Mouse (Mus musculus): ENCODE measurements at regions not wholly inside any gene's neighbourhood (a gene's known extent, or its start where the extent isn't known, plus 50 kb on each side); places are given as distances from the start of the nearest gene placed in this dataset.

GRCm38 (mm10) chr14:105783428-105783827 lies 113.2 kb downstream of the Spry2 start:
- ATAC-seq (ENCODE audit: low TSS enrichment), result peak; percentile 77

- ATAC-seq (ENCODE audit: low TSS enrichment), result peak; percentile 43
These were observed 116.9 kb downstream of the Spry2 start for GRCm38 (mm10) chr14:105779760-105780159.

DNA sequence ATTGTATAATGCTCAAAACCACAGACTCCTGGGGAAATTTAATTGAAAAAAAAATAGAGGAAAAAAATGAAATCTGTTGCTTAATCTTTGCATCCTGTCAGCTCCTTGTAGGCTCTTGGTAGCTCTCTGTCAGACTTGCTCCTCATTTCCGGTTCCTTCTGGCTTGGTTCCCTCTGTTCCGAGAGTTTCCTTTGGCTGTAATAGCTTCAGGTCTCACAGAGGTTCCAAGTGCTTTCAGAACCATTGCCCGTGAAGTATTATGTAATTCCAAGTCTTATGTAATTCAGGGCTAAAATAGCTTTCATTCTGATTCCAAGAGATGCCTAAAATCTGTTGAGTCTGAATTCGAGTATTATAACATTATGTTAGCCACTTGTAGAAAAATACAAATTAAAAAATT lies 117.3 kb downstream of the Spry2 start:
- peak; percentile 91 for ATAC-seq (ENCODE audit: low TSS enrichment)

DNA sequence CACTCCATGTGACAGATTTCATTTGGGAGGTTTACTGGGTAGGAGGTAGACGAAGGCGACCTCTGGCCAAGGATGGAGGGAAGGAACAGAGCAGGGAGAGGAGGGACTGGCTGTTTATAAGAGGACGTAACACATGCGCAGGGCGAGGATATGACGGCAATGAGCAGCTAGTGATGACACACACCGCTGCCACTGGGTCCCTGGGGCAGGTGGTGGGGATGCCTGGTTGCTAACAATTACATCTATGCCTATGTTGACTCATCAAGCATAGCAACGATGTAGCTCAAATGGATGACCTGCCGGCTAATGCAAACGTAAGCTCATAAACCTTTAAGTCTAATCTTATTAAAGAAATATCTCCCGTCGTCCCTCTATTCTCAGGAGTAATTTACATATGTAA lies 122.9 kb downstream of the Spry2 start:
- no peak for ATAC-seq (ENCODE audit: low TSS enrichment)

GRCm38 (mm10) chr14:105767100-105767499 lies 129.5 kb downstream of the Spry2 start:
- no peak for ATAC-seq (ENCODE audit: low TSS enrichment)

DNA sequence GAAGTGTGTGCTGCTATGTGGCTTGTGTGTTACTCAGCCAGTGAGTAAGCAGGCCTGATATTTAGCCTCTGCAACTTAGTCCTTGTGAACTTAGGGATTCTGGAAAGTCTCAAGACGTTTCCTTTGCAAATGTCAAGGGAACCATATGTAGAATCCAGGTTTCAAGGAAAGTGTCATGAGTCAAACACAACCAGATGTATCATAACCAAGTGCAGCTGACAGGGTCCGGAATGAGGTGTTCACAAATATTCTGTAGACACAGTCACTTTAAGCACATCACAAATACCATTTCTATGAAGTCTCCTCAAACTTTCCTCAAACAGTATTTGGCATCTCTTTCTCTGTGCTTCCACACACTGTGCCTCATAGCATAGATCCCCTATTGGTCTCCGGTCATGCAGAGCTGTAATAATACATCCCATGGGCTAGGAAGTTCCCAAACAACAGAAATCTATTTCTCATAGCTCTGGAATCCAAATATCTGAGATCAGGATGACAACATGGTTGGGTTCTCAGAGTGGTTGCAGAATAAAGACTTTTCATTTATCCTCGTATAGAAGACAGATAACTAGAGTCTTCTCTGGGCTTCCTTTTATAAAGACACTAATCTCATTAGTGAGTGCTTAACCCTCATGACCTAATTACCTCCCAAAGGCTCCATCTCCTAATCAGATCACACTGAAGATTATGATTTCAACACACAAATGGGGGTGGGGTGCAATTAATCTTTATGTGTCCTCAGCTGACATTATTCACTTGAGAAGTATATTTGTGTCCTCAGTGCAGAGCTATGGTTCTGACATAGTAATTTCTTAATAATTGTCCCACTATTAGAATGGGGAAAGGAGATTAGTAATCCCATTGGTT lies 143.9 kb downstream of the Spry2 start:
- no peak for ATAC-seq (ENCODE audit: low TSS enrichment)

- ATAC-seq (ENCODE audit: low TSS enrichment), result no peak
These were observed 144.9 kb downstream of the Spry2 start for GRCm38 (mm10) chr14:105751762-105752161.

- ATAC-seq (ENCODE audit: low TSS enrichment), result no peak
These were observed 152.0 kb downstream of the Spry2 start for GRCm38 (mm10) chr14:105744578-105744977.

DNA sequence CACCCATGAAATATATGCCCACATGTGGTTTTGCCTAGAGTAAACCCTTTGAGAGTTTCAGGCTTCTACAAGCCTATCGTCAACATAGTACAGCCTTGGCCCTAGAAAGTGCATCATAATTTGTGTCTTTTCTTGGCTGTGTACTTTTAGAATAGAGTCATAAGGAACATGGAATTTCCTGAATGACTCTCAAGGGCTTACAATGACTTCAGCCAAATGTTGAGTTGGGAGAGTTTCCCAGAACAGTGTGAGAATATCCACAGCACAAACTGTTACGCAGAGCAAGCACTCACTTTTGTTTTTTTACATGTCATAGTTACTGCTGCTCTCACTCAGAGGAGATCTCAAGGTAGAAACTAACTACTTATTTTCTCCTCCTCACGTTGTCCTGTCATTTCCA lies 152.5 kb downstream of the Spry2 start:
- ATAC-seq (ENCODE audit: low TSS enrichment), result peak; percentile 91

DNA sequence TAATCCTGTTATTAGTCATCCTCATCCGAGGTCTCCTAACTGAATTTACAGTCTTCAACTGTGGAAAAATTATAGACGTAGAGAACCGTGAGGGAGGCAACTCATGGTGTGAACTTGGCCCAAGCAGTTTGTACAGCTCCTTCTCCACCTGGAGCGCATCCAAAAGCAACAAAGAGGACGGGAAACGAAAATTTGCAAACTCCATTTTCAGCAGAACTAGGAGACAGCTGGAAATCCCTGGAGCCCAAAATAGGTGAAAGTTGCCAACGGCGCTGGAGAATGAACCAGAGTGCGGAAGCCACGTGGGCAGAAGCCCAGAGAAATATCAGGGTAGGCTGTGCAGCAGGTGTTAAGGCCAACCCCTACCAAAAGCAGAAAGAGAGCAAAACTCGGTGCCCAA lies 155.7 kb downstream of the Spry2 start:
- peak; percentile 50 for ATAC-seq (ENCODE audit: low TSS enrichment)

DNA sequence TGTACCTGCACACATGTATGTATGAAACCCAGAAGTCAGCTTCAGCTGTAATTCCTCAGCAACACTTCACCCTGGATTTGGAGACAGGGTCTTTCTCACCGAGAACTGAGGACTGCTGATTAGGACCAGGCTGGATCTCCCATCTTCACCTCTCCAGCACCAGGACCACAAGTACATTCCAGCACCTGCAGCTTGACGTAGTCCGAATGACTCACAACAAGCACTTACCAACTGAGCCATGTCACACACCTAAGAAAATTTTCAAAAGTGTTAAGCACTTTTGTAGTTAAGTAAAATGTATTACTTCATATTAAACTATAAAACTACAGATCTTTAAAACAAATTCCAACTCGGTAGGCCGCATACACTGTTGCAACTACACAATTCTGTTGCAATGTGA lies 158.1 kb downstream of the Spry2 start:
- ATAC-seq (ENCODE audit: low TSS enrichment), result no peak

GRCm38 (mm10) chr14:105736352-105736751 lies 160.3 kb downstream of the Spry2 start:
- ATAC-seq (ENCODE audit: low TSS enrichment), result no peak

GRCm38 (mm10) chr14:105734291-105734690 lies 162.3 kb downstream of the Spry2 start:
- no peak for ATAC-seq (ENCODE audit: low TSS enrichment)

- peak; percentile 44 for ATAC-seq (ENCODE audit: low TSS enrichment)
These were observed 163.4 kb downstream of the Spry2 start for GRCm38 (mm10) chr14:105733013-105733728.

GRCm38 (mm10) chr14:105732221-105733012 lies 164.2 kb downstream of the Spry2 start:
- peak; percentile 84 for ATAC-seq (ENCODE audit: low TSS enrichment)

GRCm38 (mm10) chr14:105730786-105731185 lies 165.8 kb downstream of the Spry2 start:
- ATAC-seq (ENCODE audit: low TSS enrichment), result peak; percentile 18; the same call in 1 of the 2 replicates

- ATAC-seq (ENCODE audit: low TSS enrichment), result no peak
These were observed 167.8 kb downstream of the Spry2 start for GRCm38 (mm10) chr14:105728841-105729240.

- ATAC-seq (ENCODE audit: low TSS enrichment), result no peak
These were observed 170.9 kb downstream of the Spry2 start for GRCm38 (mm10) chr14:105725741-105726140.

DNA sequence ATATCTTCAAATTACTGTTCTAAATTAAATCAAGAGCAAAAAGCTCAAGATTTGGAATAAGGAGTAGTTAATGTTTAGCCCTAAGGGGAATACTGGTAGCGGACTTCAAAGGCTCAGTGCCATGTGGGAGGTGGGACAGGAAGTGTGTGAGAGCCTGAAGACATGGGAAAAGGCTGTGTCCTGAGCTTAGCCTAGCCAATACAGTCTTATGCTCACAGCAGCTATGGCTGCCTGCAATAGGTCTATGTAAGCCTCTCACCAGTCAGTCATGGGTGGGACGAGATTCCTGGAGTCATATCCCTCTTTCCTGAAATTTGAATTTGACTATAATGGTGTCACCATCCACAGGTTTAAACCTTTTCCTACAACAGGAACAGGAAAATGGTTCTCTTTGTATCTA lies 173.7 kb downstream of the Spry2 start:
- ATAC-seq (ENCODE audit: low TSS enrichment), result no peak

DNA sequence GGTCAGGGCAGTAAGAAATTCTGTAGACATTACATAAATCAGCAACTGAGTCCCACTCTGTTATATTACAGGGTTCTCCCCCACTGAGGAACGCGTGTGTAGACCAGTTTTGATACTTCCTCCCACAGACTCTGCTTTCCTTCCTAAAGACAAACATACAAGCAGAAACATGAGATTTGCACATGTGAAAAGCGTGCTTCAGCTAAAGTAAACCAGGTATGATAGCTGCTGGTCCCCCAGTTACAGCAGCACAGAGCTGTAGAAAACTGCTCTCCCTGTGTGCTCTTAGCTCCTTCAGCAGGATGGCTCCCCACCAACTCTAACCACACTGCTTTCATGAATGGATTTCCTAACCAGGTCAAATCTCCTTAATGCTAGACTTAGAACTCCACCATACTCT lies 175.0 kb downstream of the Spry2 start:
- ATAC-seq (ENCODE audit: low TSS enrichment), result peak; percentile 18; the same call in 1 of the 2 replicates

- ATAC-seq (ENCODE audit: low TSS enrichment), result peak; percentile 82
These were observed 175.7 kb downstream of the Spry2 start for GRCm38 (mm10) chr14:105720816-105721510.

Data from frontal cortex, adult (tissue).